Mouse (Mus musculus) midbrain, postnatal 0 days (tissue): ENCODE results near the gene Hoxc8. TPM values are rescaled to one million over a fixed set of nuclear protein-coding genes. Genes with fewer than 3 reads are reported as not detected.

ENCODE experiments used
- ATAC-seq: fragments of 200-750 bp; cut with Nextera tagmentation; 2 replicates; pipeline ENCODE4 v1.8.0; 2017; ENCODE audit warnings: moderate number of reproducible peaks, mild to moderate bottlenecking, moderate TSS enrichment, moderate library complexity; ENCODE audit not compliant: low FRiP score
- DNase-seq: peaks from one replicate; pipeline ENCODE4 v3.0.0-alpha.2; 2015; ENCODE audit warnings: low spot score
- H3K27ac ChIP-seq: fragments of 300-500 bp; sonication (generic); 2 replicates; pipeline ENCODE4 v1.5.1; 2014; ENCODE audit warnings: low read depth, mild to moderate bottlenecking, low read length, mixed read lengths
- H3K27me3 ChIP-seq: fragments of 300-500 bp; sonication (generic); 2 replicates; pipeline ENCODE4 v1.6.1; 2014; ENCODE audit warnings: low read length, control low read depth, mixed read lengths; ENCODE audit not compliant: insufficient read depth
- H3K36me3 ChIP-seq: fragments of 300-500 bp; sonication (generic); 2 replicates; pipeline ENCODE4 v1.6.1; 2014; ENCODE audit warnings: low read length, control low read depth, mixed read lengths; ENCODE audit not compliant: insufficient read depth
- H3K4me1 ChIP-seq: fragments of 300-500 bp; sonication (generic); 2 replicates; pipeline ENCODE4 v1.6.1; 2014; ENCODE audit warnings: mild to moderate bottlenecking, control low read depth, antibody characterized with exemption, low read length, mixed read lengths; ENCODE audit not compliant: insufficient read depth
- H3K4me2 ChIP-seq: fragments of 300-500 bp; sonication (generic); 2 replicates; pipeline ENCODE4 v1.6.1; 2014; ENCODE audit warnings: low read depth, mild to moderate bottlenecking, low read length, mixed read lengths; ENCODE audit not compliant: poor library complexity, severe bottlenecking
- H3K4me3 ChIP-seq: fragments of 300-500 bp; sonication (generic); 2 replicates; pipeline ENCODE4 v1.5.1; 2014; ENCODE audit warnings: low read depth, mild to moderate bottlenecking, low read length, moderate library complexity
- H3K9ac ChIP-seq: fragments of 300-500 bp; sonication (generic); replicated peaks from 2 replicates; pipeline ENCODE4 v1.6.1; 2014; ENCODE audit warnings: mild to moderate bottlenecking, low read length, moderate library complexity, mixed read lengths; ENCODE audit not compliant: poor library complexity, severe bottlenecking
- H3K9me3 ChIP-seq: fragments of 300-500 bp; sonication (generic); 2 replicates; pipeline ENCODE4 v1.6.1; 2016; ENCODE audit warnings: low read length, control low read depth
- CTCF ChIP-seq: IDR thresholded peaks from 2 replicates; pipeline ENCODE4 v1.5.1; 2016; ENCODE audit warnings: antibody characterized with exemption, mild to moderate bottlenecking
- WGBS: fragments of 180-500 bp; shearing (Covaris S2); extraction: QIAGEN DNeasy Blood & Tissue Kit; methylation state at CpG from one replicate; pipeline ENCODE4 v1.1.7; 2014; 5-methylcytosine and 5-hydroxymethylcytosine counted together
- polyA plus RNA-seq: library from polyadenylated mRNA; unstranded; fragments of >200 nt; fragmentation: Nextera tagmentation; extraction: Ambion mirVana; gene quantifications from 2 replicates; pipeline ENCODE4 v1.2.1, GENCODE M21; 2015
- total RNA-seq: library from RNA; depleted of rRNA; stranded (reverse); fragments of >200 nt; gene quantifications from 2 replicates; pipeline ENCODE4 v1.2.3, GENCODE M21; 2014

The Hoxc8 gene
- total and polyA plus RNA-seq, 2 experiments from 2014 or later: not detected

DNA sequence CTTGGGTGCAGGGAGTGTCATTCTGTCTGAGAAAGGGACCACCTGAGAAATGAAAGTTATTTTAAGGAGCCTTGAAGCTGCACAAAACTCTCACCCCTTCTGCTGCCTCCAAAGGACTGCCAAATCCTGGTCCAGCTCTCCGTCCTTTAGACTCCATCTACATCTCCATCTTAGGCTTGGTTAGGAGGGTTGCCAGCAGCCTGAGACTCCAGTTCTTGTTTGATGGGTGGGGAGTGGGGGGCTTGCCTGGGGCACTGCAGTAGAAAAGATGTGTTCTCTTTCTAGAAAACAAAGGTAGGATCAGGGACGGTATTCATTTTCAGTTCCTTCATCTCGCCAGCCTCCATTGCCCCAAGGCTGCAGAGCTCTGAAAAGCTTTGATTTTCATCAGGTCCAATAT lies 7.0 kb downstream of the Hoxc8 start:
- TF ChIP-seq CTCF: no peak
- Histone ChIP-seq H3K9ac (no peak overlapping the region), H3K36me3 (no peaks in the 10 kb centered on the region), H3K4me2 (no peak overlapping the region), H3K27ac (no peak overlapping the region), H3K4me1 (0 out of 2 replicates have a peak, but pooled peaks cover 3% of the 10 kb centered on the region), H3K9me3 (no peaks in the 10 kb centered on the region), H3K27me3 (peaks cover 95% of the 10 kb centered on the region), H3K4me3 (no peak overlapping the region)
- no peak for ATAC-seq
- DNase-seq: no peak
- 1% methylated on average over 3 of the region's 3 CpGs for WGBS

GRCm38 (mm10) chr15:102997939-102998355 lies 7.5 kb downstream of the Hoxc8 start, which contains the start of gene Hoxc6:
Gene Hoxc6, plus strand, starts transcription at chr15:102998257.
- no peaks in the 10 kb centered on the region for H3K9me3 ChIP-seq
- no peak within 1 kb of the TSS for H3K9ac ChIP-seq
- H3K36me3 ChIP-seq: no peaks in the 10 kb centered on the region
- H3K4me3 ChIP-seq: peak within 1 kb of the TSS; percentile 30; the same call in 1 of the 2 replicates
- 2% methylated on average over 19 of the region's 19 CpGs for WGBS
- H3K4me1 ChIP-seq: 0 out of 2 replicates have a peak, but pooled peaks cover 3% of the 10 kb centered on the region
- TF ChIP-seq CTCF: no peak
- ATAC-seq (no peak), DNase-seq (no peak)
- peak within 1 kb of the TSS; percentile 49 for H3K4me2 ChIP-seq
- H3K27ac ChIP-seq: no peak within 1 kb of the TSS
- peaks cover 95% of the 10 kb centered on the region for H3K27me3 ChIP-seq

DNA sequence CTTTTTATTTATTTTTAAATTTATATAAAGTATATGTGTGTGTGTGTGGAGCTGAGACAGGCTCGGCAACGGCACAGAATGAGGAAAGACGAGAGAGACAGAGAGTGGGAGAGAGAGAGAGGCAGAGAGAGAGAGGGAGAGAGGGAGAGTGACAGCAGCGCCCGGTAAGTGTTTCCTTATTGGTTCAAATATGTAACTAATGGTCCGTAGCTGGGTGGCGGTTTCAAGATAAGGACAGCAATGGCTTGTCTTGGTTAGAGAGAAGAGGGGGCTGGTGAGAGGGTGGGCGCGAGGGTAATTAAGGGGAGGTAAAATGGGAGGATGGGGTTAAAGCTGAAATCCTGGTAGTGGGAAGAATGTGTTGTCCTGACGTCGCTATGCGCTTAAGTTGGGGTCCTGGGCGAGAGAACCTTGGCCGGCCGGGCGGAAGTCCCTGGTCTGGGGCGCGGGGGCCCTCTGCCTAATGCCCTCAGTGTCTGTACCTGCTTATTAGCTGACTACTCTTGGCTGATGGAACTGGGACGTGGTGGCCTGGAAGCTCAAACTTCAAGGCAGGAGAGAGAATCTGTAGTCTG lies 8.3 kb downstream of the Hoxc8 start:
- no peak for ATAC-seq
- 1% methylated on average over 19 of the region's 19 CpGs for WGBS

DNA sequence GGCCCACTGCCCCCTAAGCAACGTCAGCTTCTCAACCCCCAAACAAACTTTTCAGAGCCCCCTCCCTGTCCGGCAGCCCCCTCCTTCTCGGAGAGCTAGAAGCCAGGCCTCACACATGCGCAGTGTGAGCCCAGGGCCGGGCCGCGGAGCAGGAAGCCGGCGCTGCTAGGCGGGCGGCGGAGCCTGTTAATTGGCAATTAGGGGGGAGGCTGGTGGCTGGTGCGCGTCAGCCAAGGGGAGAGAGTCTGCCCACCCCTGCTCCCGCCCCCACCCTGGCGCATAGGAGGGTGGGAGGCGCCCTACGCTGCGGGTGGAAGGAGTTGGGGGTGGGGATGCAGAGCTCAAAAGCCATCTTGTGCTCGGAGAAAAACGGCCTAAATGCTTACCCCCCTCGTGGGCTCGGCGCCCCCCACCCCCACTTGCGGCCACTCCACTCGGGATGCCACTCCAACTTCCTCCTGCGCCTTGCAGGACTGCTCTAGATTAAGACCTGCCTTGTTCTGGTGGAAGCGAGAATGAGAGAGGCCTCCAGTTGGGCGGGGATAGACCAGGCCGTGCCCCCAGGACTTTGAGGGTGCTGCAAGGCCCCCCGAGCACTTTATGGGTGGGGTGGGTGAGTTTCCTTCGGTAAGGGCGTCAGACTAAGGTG lies 8.9 kb downstream of the Hoxc8 start:
- Histone ChIP-seq H3K4me1 (0 out of 2 replicates have a peak, but pooled peaks cover 3% of the 10 kb centered on the region), H3K4me3 (peak overlapping the region; percentile 30), H3K9me3 (no peaks in the 10 kb centered on the region), H3K36me3 (no peaks in the 10 kb centered on the region), H3K27ac (no peak overlapping the region), H3K27me3 (peaks cover 99% of the 10 kb centered on the region), H3K9ac (no peak overlapping the region), H3K4me2 (peak overlapping the region; percentile 49)
- 0% methylated on average over 32 of the region's 33 CpGs for WGBS
- peak; percentile 28 for DNase-seq
- ATAC-seq: 0 out of 2 replicates have a peak, but pooled peaks have one; percentile 13
- no peak for TF ChIP-seq CTCF

More for the DNA sequence above, 8.3 kb downstream of the Hoxc8 start:
- H3K4me1 ChIP-seq: 0 out of 2 replicates have a peak, but pooled peaks cover 3% of the 10 kb centered on the region
- no peaks in the 10 kb centered on the region for H3K9me3 ChIP-seq
- peak overlapping the region; percentile 49 for H3K4me2 ChIP-seq
- no peak for TF ChIP-seq CTCF
- H3K27ac ChIP-seq: no peak overlapping the region
- peak overlapping the region; percentile 30; the same call in 1 of the 2 replicates for H3K4me3 ChIP-seq
- DNase-seq: no peak
- peaks cover 97% of the 10 kb centered on the region for H3K27me3 ChIP-seq
- H3K36me3 ChIP-seq: no peaks in the 10 kb centered on the region
- no peak overlapping the region for H3K9ac ChIP-seq

DNA sequence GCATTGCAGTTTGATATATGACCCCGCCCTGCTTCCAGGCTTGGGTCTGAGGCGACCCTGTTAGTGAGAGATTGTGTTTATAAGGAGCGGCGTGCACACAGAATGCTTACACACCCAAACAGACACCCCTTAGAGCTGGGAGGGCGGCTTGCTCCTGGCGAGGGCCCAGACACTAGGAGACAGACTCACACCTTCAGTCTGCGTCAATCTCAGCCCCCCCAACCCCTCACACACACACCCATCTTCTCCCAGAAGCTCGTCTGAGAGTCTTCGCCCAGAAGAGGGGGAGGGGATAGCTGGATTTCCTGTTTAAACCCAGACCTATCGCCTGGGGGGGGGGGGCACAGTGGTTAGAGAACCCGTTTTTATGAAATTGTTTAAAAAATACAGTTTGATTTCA lies 9.5 kb downstream of the Hoxc8 start:
- H3K36me3 ChIP-seq: no peaks in the 10 kb centered on the region
- DNase-seq (no peak), ATAC-seq (no peak)
- 4% methylated on average over 11 of the region's 11 CpGs for WGBS
- no peak overlapping the region for H3K27ac ChIP-seq
- TF ChIP-seq CTCF: no peak
- peaks cover 99% of the 10 kb centered on the region for H3K27me3 ChIP-seq
- no peak overlapping the region for H3K4me3 ChIP-seq
- no peaks in the 10 kb centered on the region for H3K9me3 ChIP-seq
- H3K4me1 ChIP-seq: 0 out of 2 replicates have a peak, but pooled peaks cover 3% of the 10 kb centered on the region
- no peak overlapping the region for H3K9ac ChIP-seq
- H3K4me2 ChIP-seq: no peak overlapping the region

GRCm38 (mm10) chr15:103000501-103000901 lies 10.1 kb downstream of the Hoxc8 start:
- Histone ChIP-seq H3K4me1 (0 out of 2 replicates have a peak, but pooled peaks cover 3% of the 10 kb centered on the region), H3K27ac (no peak overlapping the region), H3K4me2 (no peak overlapping the region), H3K9me3 (no peaks in the 10 kb centered on the region), H3K4me3 (no peak overlapping the region), H3K9ac (no peak overlapping the region), H3K27me3 (peaks cover 99% of the 10 kb centered on the region), H3K36me3 (no peaks in the 10 kb centered on the region)
- ATAC-seq: no peak
- no peak for TF ChIP-seq CTCF
- 2% methylated on average over 24 of the region's 24 CpGs for WGBS
- no peak for DNase-seq
